Mouse (Mus musculus): ENCODE measurements around the gene Hs2st1.
A peak's percentile ranks its signal among the peaks of the same experiment; 100 is the strongest.

Hs2st1 gene

GRCm38 (mm10) chr3:144586731-144587130, 16.8 kb upstream of the Hs2st1 start:
- DNase-seq (ENCODE audit: low spot score), result no peak

GRCm38 (mm10) chr3:144584789-144585553, 15.0 kb upstream of the Hs2st1 start:
- no peak for DNase-seq (ENCODE audit: low spot score)

GRCm38 (mm10) chr3:144583789-144584188, 13.8 kb upstream of the Hs2st1 start:
- no peak for DNase-seq (ENCODE audit: low spot score)

- no peak for DNase-seq (ENCODE audit: low spot score)
These were observed 12.3 kb upstream of the Hs2st1 start for GRCm38 (mm10) chr3:144582306-144582705.

GRCm38 (mm10) chr3:144581842-144582241, 11.9 kb upstream of the Hs2st1 start:
- DNase-seq (ENCODE audit: low spot score), result no peak

- DNase-seq (ENCODE audit: low spot score), result no peak
These were observed 10.3 kb upstream of the Hs2st1 start for GRCm38 (mm10) chr3:144580281-144580680.

GRCm38 (mm10) chr3:144579796-144580195, 9.8 kb upstream of the Hs2st1 start:
- no peak for DNase-seq (ENCODE audit: low spot score)

GRCm38 (mm10) chr3:144578921-144579320, 8.9 kb upstream of the Hs2st1 start:
- no peak for DNase-seq (ENCODE audit: low spot score)

- DNase-seq (ENCODE audit: low spot score), result no peak
These were observed 7.7 kb upstream of the Hs2st1 start for GRCm38 (mm10) chr3:144577366-144578340.

GRCm38 (mm10) chr3:144574256-144574655, 4.3 kb upstream of the Hs2st1 start:
- no peak for DNase-seq (ENCODE audit: low spot score)

- DNase-seq (ENCODE audit: low spot score), result no peak
These were observed 971 bp upstream of the Hs2st1 start for GRCm38 (mm10) chr3:144570816-144571487.

- peak; percentile 45 for DNase-seq (ENCODE audit: low spot score)
These were observed 495 bp downstream of the Hs2st1 start for GRCm38 (mm10) chr3:144569401-144569971.

GRCm38 (mm10) chr3:144568861-144569361, 1.1 kb downstream of the Hs2st1 start:
- no peak for DNase-seq (ENCODE audit: low spot score)

GRCm38 (mm10) chr3:144565212-144565611, 4.8 kb downstream of the Hs2st1 start:
- DNase-seq (ENCODE audit: low spot score), result no peak

- DNase-seq (ENCODE audit: low spot score), result no peak
These were observed 6.1 kb downstream of the Hs2st1 start for GRCm38 (mm10) chr3:144563916-144564315.

- no peak for DNase-seq (ENCODE audit: low spot score)
These were observed 8.3 kb downstream of the Hs2st1 start for GRCm38 (mm10) chr3:144561511-144562250.

- no peak for DNase-seq (ENCODE audit: low spot score)
These were observed 11.7 kb downstream of the Hs2st1 start for GRCm38 (mm10) chr3:144558274-144558673.

GRCm38 (mm10) chr3:144556625-144557324, 13.2 kb downstream of the Hs2st1 start:
- no peak for DNase-seq (ENCODE audit: low spot score)

- DNase-seq (ENCODE audit: low spot score), result no peak
These were observed 14.8 kb downstream of the Hs2st1 start for GRCm38 (mm10) chr3:144555144-144555543.

- no peak for DNase-seq (ENCODE audit: low spot score)
These were observed 15.5 kb downstream of the Hs2st1 start for GRCm38 (mm10) chr3:144554503-144554902.
